Mouse (Mus musculus): ENCODE measurements around the gene Lmbrd2. TPM values are rescaled to one million over a fixed set of nuclear protein-coding genes. Genes with fewer than 3 reads are reported as not detected.
"Not testable (repeated sequence)": the region's sequence is repeated elsewhere in the genome, so short reads cannot be mapped to it uniquely, and the experiment has no call there.

The Lmbrd2 gene
- polyA plus RNA-seq, 1 experiment from 2014 or later: 2.8 TPM

- no peak overlapping the region for H3K4me3 ChIP-seq (replicated peaks; ENCODE audit: low read length)
- 68% methylated on average over 6 of the region's 6 CpGs for WGBS
- no peaks in the 10 kb centered on the region for H3K9me3 ChIP-seq (replicated peaks; ENCODE audit: control insufficient read depth, low read length)
- H3K9ac ChIP-seq (ENCODE audit: low read length): no peak overlapping the region
- H3K36me3 ChIP-seq (ENCODE audit: control insufficient read depth, insufficient read depth, low read length): peaks cover 9% of the 10 kb centered on the region; the same call in 1 of the 2 replicates
- H3K27ac ChIP-seq (ENCODE audit: low read length): no peak overlapping the region
- no peaks in the 10 kb centered on the region for H3K27me3 ChIP-seq (ENCODE audit: control insufficient read depth, insufficient read depth, low read length)
- ATAC-seq (ENCODE audit: insufficient read depth, low FRiP score): no peak
- H3K4me2 ChIP-seq (ENCODE audit: low read depth, low read length): no peak overlapping the region
- H3K4me1 ChIP-seq (ENCODE audit: control insufficient read depth, insufficient read depth, low read length): 0 out of 2 replicates have a peak, but pooled peaks cover 3% of the 10 kb centered on the region
Measured at GRCm38 (mm10) chr15:9164125-9164524, 23.8 kb downstream of the Lmbrd2 start.

DNA sequence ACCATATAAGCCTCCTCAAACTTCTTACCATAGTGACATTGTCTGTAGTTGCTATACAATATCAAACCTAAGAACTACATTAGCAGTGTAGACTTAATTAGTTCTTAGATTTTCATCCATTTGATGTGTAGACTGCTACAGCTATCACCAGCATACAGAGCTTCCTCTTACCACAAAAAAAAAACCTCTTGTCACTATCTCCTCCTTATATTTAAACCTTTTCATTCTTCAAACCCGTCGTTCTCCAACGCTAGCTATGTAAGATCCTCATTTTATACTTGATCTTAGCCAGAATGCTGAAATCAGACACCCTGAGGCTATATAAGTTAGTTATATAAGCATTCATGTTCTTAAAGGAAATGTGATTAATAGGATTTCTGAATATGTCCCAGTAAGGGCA is 36.7 kb downstream of the Lmbrd2 start:
- Histone ChIP-seq H3K4me1 (ENCODE audit: control insufficient read depth, insufficient read depth, low read length) (no peaks in the 10 kb centered on the region), H3K36me3 (ENCODE audit: control insufficient read depth, insufficient read depth, low read length) (no peaks in the 10 kb centered on the region), H3K27me3 (ENCODE audit: control insufficient read depth, insufficient read depth, low read length) (no peaks in the 10 kb centered on the region), H3K27ac (ENCODE audit: low read length) (no peak overlapping the region), H3K4me3 (replicated peaks; ENCODE audit: low read length) (no peak overlapping the region), H3K9ac (ENCODE audit: low read length) (no peak overlapping the region), H3K4me2 (ENCODE audit: low read depth, low read length) (no peak overlapping the region), H3K9me3 (replicated peaks; ENCODE audit: control insufficient read depth, low read length) (no peaks in the 10 kb centered on the region)
- ATAC-seq (ENCODE audit: insufficient read depth, low FRiP score): no peak
- WGBS: 84% methylated on average over 3 of the region's 3 CpGs

DNA sequence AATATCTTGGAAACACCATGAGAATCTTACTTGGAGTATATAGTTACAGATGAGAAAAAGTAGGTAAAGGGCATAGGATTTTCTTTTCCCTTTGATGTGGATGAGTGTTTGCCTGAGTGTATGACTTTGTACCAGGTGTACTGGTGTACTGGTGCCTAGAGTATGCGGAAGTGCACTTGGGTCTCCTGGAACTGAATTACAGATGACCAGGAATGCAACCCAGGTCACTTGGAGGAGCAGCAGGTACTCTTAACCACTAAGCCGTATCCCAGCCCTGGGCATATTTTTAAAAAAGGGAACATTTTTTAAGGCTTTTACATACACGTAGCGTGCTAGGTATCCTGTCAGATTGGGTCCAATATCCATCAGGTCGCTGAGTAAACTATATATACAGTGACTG is 43.6 kb downstream of the Lmbrd2 start:
- Histone ChIP-seq H3K9me3 (replicated peaks; ENCODE audit: control insufficient read depth, low read length) (no peaks in the 10 kb centered on the region), H3K27ac (ENCODE audit: low read length) (no peak overlapping the region), H3K27me3 (ENCODE audit: control insufficient read depth, insufficient read depth, low read length) (no peaks in the 10 kb centered on the region), H3K4me3 (replicated peaks; ENCODE audit: low read length) (no peak overlapping the region), H3K9ac (ENCODE audit: low read length) (no peak overlapping the region), H3K4me1 (ENCODE audit: control insufficient read depth, insufficient read depth, low read length) (no peaks in the 10 kb centered on the region), H3K36me3 (ENCODE audit: control insufficient read depth, insufficient read depth, low read length) (peaks cover 4% of the 10 kb centered on the region; the same call in 1 of the 2 replicates), H3K4me2 (ENCODE audit: low read depth, low read length) (no peak overlapping the region)
- 91% methylated on average over 5 of the region's 5 CpGs for WGBS
- no peak for ATAC-seq (ENCODE audit: insufficient read depth, low FRiP score)

GRCm38 (mm10) chr15:9189796-9190195 is 49.4 kb downstream of the Lmbrd2 start:
- H3K9ac ChIP-seq (ENCODE audit: low read length): no peak overlapping the region
- no peak overlapping the region for H3K27ac ChIP-seq (ENCODE audit: low read length)
- H3K9me3 ChIP-seq (replicated peaks; ENCODE audit: control insufficient read depth, low read length): no peaks in the 10 kb centered on the region
- no peak overlapping the region for H3K4me3 ChIP-seq (replicated peaks; ENCODE audit: low read length)
- WGBS: 89% methylated on average over 2 of the region's 2 CpGs
- no peak for ATAC-seq (ENCODE audit: insufficient read depth, low FRiP score)
- H3K36me3 ChIP-seq (ENCODE audit: control insufficient read depth, insufficient read depth, low read length): peaks cover 4% of the 10 kb centered on the region; the same call in 1 of the 2 replicates
- no peaks in the 10 kb centered on the region for H3K27me3 ChIP-seq (ENCODE audit: control insufficient read depth, insufficient read depth, low read length)
- H3K4me2 ChIP-seq (ENCODE audit: low read depth, low read length): no peak overlapping the region
- no peaks in the 10 kb centered on the region for H3K4me1 ChIP-seq (ENCODE audit: control insufficient read depth, insufficient read depth, low read length)

GRCm38 (mm10) chr15:9192685-9193084 is 52.3 kb downstream of the Lmbrd2 start:
- not testable (repeated sequence) for H3K36me3 ChIP-seq (ENCODE audit: control insufficient read depth, insufficient read depth, low read length); H3K9ac ChIP-seq (ENCODE audit: low read length); H3K4me2 ChIP-seq (ENCODE audit: low read depth, low read length); H3K27ac ChIP-seq (ENCODE audit: low read length); H3K27me3 ChIP-seq (ENCODE audit: control insufficient read depth, insufficient read depth, low read length); H3K4me1 ChIP-seq (ENCODE audit: control insufficient read depth, insufficient read depth, low read length); H3K4me3 ChIP-seq (replicated peaks; ENCODE audit: low read length); ATAC-seq (ENCODE audit: insufficient read depth, low FRiP score); H3K9me3 ChIP-seq (replicated peaks; ENCODE audit: control insufficient read depth, low read length)

GRCm38 (mm10) chr15:9198421-9198820 is 58.1 kb downstream of the Lmbrd2 start:
- Histone ChIP-seq H3K4me1 (ENCODE audit: control insufficient read depth, insufficient read depth, low read length) (no peaks in the 10 kb centered on the region), H3K4me2 (ENCODE audit: low read depth, low read length) (no peak overlapping the region), H3K4me3 (replicated peaks; ENCODE audit: low read length) (no peak overlapping the region), H3K36me3 (ENCODE audit: control insufficient read depth, insufficient read depth, low read length) (no peaks in the 10 kb centered on the region), H3K9me3 (replicated peaks; ENCODE audit: control insufficient read depth, low read length) (no peaks in the 10 kb centered on the region), H3K27me3 (ENCODE audit: control insufficient read depth, insufficient read depth, low read length) (no peaks in the 10 kb centered on the region), H3K27ac (ENCODE audit: low read length) (no peak overlapping the region), H3K9ac (ENCODE audit: low read length) (no peak overlapping the region)
- WGBS: 53% methylated on average over 6 of the region's 6 CpGs
- no peak for ATAC-seq (ENCODE audit: insufficient read depth, low FRiP score)

DNA sequence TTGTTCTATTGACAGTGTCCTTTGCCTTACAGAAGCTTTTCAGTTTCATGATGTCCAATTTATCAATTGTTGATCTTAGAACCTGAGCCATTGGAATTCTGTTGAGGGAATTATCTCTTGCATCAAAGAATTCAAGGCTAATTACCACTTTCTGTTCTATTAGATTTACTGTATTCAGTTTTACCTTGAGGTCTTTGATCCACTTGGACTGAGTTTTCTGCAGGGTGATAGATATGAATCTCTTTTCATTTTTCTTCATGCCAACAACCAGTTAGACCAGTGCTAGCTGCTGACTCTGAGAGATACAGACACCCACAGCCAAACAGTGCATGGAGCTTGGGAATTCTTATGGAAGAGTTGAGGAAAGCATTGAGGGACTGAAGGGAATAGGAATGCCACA is 71.5 kb downstream of the Lmbrd2 start:
- no peak overlapping the region for H3K4me3 ChIP-seq (replicated peaks; ENCODE audit: low read length)
- no peak overlapping the region for H3K9ac ChIP-seq (ENCODE audit: low read length)
- H3K4me1 ChIP-seq (ENCODE audit: control insufficient read depth, insufficient read depth, low read length): no peaks in the 10 kb centered on the region
- ATAC-seq (ENCODE audit: insufficient read depth, low FRiP score): no peak
- H3K4me2 ChIP-seq (ENCODE audit: low read depth, low read length): no peak overlapping the region
- no peaks in the 10 kb centered on the region for H3K36me3 ChIP-seq (ENCODE audit: control insufficient read depth, insufficient read depth, low read length)
- no peaks in the 10 kb centered on the region for H3K9me3 ChIP-seq (replicated peaks; ENCODE audit: control insufficient read depth, low read length)
- H3K27me3 ChIP-seq (ENCODE audit: control insufficient read depth, insufficient read depth, low read length): no peaks in the 10 kb centered on the region
- no peak overlapping the region for H3K27ac ChIP-seq (ENCODE audit: low read length)

DNA sequence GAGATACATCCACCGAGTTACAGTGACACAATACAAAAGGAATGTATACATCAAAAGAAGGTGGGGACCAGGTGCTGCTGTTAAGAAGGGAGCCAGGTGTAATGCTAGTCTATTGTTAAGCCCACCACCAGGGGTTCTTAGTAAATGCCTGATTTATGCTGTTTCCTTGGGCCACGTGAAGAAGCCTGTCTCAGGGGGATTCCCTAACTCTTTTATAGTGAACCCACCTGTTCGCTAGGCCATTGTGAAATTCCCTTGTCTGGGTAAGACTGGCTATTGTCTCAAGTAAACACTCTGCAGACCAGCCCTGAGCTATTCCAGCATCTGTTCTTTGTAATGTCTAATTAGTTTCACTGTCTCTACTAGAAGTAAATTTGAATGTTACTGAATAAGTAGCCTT is 72.7 kb downstream of the Lmbrd2 start:
- H3K36me3 ChIP-seq (ENCODE audit: control insufficient read depth, insufficient read depth, low read length); H3K4me1 ChIP-seq (ENCODE audit: control insufficient read depth, insufficient read depth, low read length); H3K4me2 ChIP-seq (ENCODE audit: low read depth, low read length); H3K27ac ChIP-seq (ENCODE audit: low read length); H3K9me3 ChIP-seq (replicated peaks; ENCODE audit: control insufficient read depth, low read length); ATAC-seq (ENCODE audit: insufficient read depth, low FRiP score); H3K27me3 ChIP-seq (ENCODE audit: control insufficient read depth, insufficient read depth, low read length); H3K9ac ChIP-seq (ENCODE audit: low read length); H3K4me3 ChIP-seq (replicated peaks; ENCODE audit: low read length): not testable (repeated sequence)
- WGBS: 46% methylated on average over 3 of the region's 3 CpGs

DNA sequence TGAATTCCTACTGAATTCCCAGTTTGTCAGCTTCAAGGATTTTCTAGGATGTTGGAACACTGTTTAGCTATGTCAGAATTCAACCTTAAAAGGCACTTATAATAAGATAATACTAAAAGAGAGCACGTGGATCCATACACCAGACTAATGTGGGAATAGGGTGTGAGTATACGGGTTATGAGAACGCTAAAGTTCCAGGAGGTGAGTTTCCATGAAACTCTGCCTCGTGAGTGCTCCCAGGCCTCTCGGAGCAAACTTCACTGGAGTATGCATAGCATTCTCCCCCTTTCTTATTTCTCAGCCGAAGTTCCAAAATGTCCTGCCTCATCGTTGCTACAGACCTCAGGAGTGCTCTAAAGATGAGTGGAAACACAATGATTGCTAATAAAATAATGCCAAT is 73.1 kb downstream of the Lmbrd2 start:
- 84% methylated on average over 7 of the region's 7 CpGs for WGBS
- not testable (repeated sequence) for H3K4me2 ChIP-seq (ENCODE audit: low read depth, low read length); H3K9ac ChIP-seq (ENCODE audit: low read length); H3K36me3 ChIP-seq (ENCODE audit: control insufficient read depth, insufficient read depth, low read length); H3K27me3 ChIP-seq (ENCODE audit: control insufficient read depth, insufficient read depth, low read length); H3K27ac ChIP-seq (ENCODE audit: low read length); ATAC-seq (ENCODE audit: insufficient read depth, low FRiP score); H3K9me3 ChIP-seq (replicated peaks; ENCODE audit: control insufficient read depth, low read length); H3K4me3 ChIP-seq (replicated peaks; ENCODE audit: low read length); H3K4me1 ChIP-seq (ENCODE audit: control insufficient read depth, insufficient read depth, low read length)

- Histone ChIP-seq H3K4me2 (ENCODE audit: low read depth, low read length) (no peak overlapping the region), H3K4me1 (ENCODE audit: control insufficient read depth, insufficient read depth, low read length) (no peaks in the 10 kb centered on the region), H3K9me3 (replicated peaks; ENCODE audit: control insufficient read depth, low read length) (no peaks in the 10 kb centered on the region), H3K27me3 (ENCODE audit: control insufficient read depth, insufficient read depth, low read length) (no peaks in the 10 kb centered on the region), H3K36me3 (ENCODE audit: control insufficient read depth, insufficient read depth, low read length) (no peaks in the 10 kb centered on the region), H3K27ac (ENCODE audit: low read length) (no peak overlapping the region), H3K4me3 (replicated peaks; ENCODE audit: low read length) (no peak overlapping the region), H3K9ac (ENCODE audit: low read length) (no peak overlapping the region)
- WGBS: 94% methylated on average over 5 of the region's 5 CpGs
- ATAC-seq (ENCODE audit: insufficient read depth, low FRiP score): no peak
Measured at GRCm38 (mm10) chr15:9216446-9216845, 76.1 kb downstream of the Lmbrd2 start.
